Mouse (Mus musculus): ENCODE measurements around the gene Dusp9. TPM values are rescaled to one million over a fixed set of nuclear protein-coding genes. Genes with fewer than 3 reads are reported as not detected.
A peak's percentile ranks its signal among the peaks of the same experiment; 100 is the strongest.

The Dusp9 gene
- not detected in 2 replicates for total RNA-seq (2014; fragmentation: Nextera tagmentation)
- total RNA-seq (2017): 0.16 and 0.23 TPM in 2 replicates
- 0.23 and 0.24 TPM in 2 replicates for polyA plus RNA-seq (2012)

GRCm38 (mm10) chrX:73639255-73639675 is at the start of gene Dusp9:
TSS of gene Dusp9 (plus strand) at chrX:73639419.
- no peak within 1 kb of the TSS; the same call in 1 of the 2 replicates for H3K4me3 ChIP-seq (ENCODE audit: low read depth, low read length)
- no peak for ATAC-seq (ENCODE audit: extremely low read depth, insufficient number of reproducible peaks, low FRiP score, poor library complexity, severe bottlenecking)
- H3K9me3 ChIP-seq (replicated peaks): no peaks in the 10 kb centered on the region
- no peaks in the 10 kb centered on the region for H3K4me1 ChIP-seq (ENCODE audit: insufficient read depth, low read depth, low read length)
- TF ChIP-seq CTCF (IDR thresholded peaks at IDR 0.05; ENCODE audit: low read depth, low read length): no peak
- no peak for TF ChIP-seq POLR2AphosphoS5 (IDR thresholded peaks at IDR 0.05; ENCODE audit: insufficient replicate concordance, low read depth, low read length)
- TF ChIP-seq TAL1 (conservative IDR thresholded peaks at IDR 0.05; ENCODE audit: low read depth, low read length): no peak
- TF ChIP-seq GATA2 (IDR thresholded peaks at IDR 0.05; ENCODE audit: borderline replicate concordance, low read depth, low read length): no peak
- TF ChIP-seq GATA1 (IDR thresholded peaks at IDR 0.05; ENCODE audit: borderline replicate concordance, low read length): no peak
- DNase-seq (ENCODE audit: low spot score): peak; percentile 3
- H3K36me3 ChIP-seq (replicated peaks): no peaks in the 10 kb centered on the region
- peaks cover 18% of the 10 kb centered on the region; the same call in 1 of the 2 replicates for H3K27me3 ChIP-seq (ENCODE audit: insufficient read depth, low read length)

- Histone ChIP-seq H3K4me1 (ENCODE audit: insufficient read depth, low read depth, low read length) (0 out of 2 replicates have a peak, but pooled peaks cover 2% of the 10 kb centered on the region), H3K9me3 (replicated peaks) (no peaks in the 10 kb centered on the region), H3K27me3 (ENCODE audit: insufficient read depth, low read length) (no peaks in the 10 kb centered on the region), H3K36me3 (replicated peaks) (no peaks in the 10 kb centered on the region), H3K4me3 (ENCODE audit: low read depth, low read length) (no peak overlapping the region)
- no peak for ATAC-seq (ENCODE audit: extremely low read depth, insufficient number of reproducible peaks, low FRiP score, poor library complexity, severe bottlenecking)
- TF ChIP-seq GATA2 (IDR thresholded peaks at IDR 0.05; ENCODE audit: borderline replicate concordance, low read depth, low read length) (no peak), POLR2AphosphoS5 (IDR thresholded peaks at IDR 0.05; ENCODE audit: insufficient replicate concordance, low read depth, low read length) (no peak), TAL1 (conservative IDR thresholded peaks at IDR 0.05; ENCODE audit: low read depth, low read length) (no peak), GATA1 (IDR thresholded peaks at IDR 0.05; ENCODE audit: borderline replicate concordance, low read length) (no peak), CTCF (IDR thresholded peaks at IDR 0.05; ENCODE audit: low read depth, low read length) (no peak)
- DNase-seq (ENCODE audit: low spot score): peak; percentile 19
These were observed 46.0 kb upstream of the Dusp9 start for GRCm38 (mm10) chrX:73593212-73593611.

DNA sequence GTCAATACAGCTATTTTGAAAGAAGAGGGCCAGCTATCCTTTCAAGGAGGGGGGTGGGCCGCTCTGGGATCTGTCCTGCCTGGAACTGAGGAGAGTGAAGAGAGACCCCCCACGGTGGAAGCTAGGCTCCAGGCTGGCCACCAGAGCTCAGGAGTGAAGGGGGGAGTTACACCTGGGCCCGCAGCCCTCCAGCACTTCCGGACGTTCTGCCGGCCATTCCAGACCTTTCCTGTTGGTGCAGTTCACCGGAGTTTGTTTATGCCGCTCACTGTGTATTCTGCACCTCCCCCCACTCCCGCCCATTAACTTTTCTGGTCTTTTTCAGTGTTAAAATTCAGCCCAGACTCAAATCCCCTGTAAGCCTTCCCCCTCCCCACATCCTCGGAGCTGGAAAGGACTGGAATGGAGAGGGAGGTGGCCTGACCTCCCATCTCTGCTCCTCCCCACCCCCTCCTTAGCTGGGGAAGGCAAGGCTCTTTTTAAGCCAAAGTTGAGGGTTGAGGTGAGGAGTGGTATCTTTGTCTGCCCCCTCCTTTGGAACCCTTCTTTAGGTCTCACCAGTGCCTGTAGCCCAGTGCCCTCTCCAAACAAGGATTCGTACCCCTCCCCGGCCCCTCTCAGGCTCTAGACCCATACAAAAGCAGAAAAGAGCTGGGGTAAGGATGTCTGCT is 44.6 kb upstream of the Dusp9 start:
- Histone ChIP-seq H3K27me3 (ENCODE audit: insufficient read depth, low read length) (no peaks in the 10 kb centered on the region), H3K4me1 (ENCODE audit: insufficient read depth, low read depth, low read length) (0 out of 2 replicates have a peak, but pooled peaks cover 2% of the 10 kb centered on the region), H3K9me3 (replicated peaks) (no peaks in the 10 kb centered on the region), H3K4me3 (ENCODE audit: low read depth, low read length) (no peak overlapping the region), H3K36me3 (replicated peaks) (no peaks in the 10 kb centered on the region)
- ATAC-seq (ENCODE audit: extremely low read depth, insufficient number of reproducible peaks, low FRiP score, poor library complexity, severe bottlenecking) (no peak), DNase-seq (ENCODE audit: low spot score) (no peak)
- TF ChIP-seq GATA1 (IDR thresholded peaks at IDR 0.05; ENCODE audit: borderline replicate concordance, low read length) (no peak), CTCF (IDR thresholded peaks at IDR 0.05; ENCODE audit: low read depth, low read length) (no peak)

GRCm38 (mm10) chrX:73595297-73595938 is 43.8 kb upstream of the Dusp9 start:
- DNase-seq (ENCODE audit: low spot score) (no peak), ATAC-seq (ENCODE audit: extremely low read depth, insufficient number of reproducible peaks, low FRiP score, poor library complexity, severe bottlenecking) (no peak)
- Histone ChIP-seq H3K36me3 (replicated peaks) (no peaks in the 10 kb centered on the region), H3K9me3 (replicated peaks) (no peaks in the 10 kb centered on the region), H3K4me3 (ENCODE audit: low read depth, low read length) (no peak overlapping the region), H3K27me3 (ENCODE audit: insufficient read depth, low read length) (no peaks in the 10 kb centered on the region), H3K4me1 (ENCODE audit: insufficient read depth, low read depth, low read length) (0 out of 2 replicates have a peak, but pooled peaks cover 2% of the 10 kb centered on the region)
- no peak for TF ChIP-seq GATA1 (IDR thresholded peaks at IDR 0.05; ENCODE audit: borderline replicate concordance, low read length)
- no peak for TF ChIP-seq GATA2 (IDR thresholded peaks at IDR 0.05; ENCODE audit: borderline replicate concordance, low read depth, low read length)

DNA sequence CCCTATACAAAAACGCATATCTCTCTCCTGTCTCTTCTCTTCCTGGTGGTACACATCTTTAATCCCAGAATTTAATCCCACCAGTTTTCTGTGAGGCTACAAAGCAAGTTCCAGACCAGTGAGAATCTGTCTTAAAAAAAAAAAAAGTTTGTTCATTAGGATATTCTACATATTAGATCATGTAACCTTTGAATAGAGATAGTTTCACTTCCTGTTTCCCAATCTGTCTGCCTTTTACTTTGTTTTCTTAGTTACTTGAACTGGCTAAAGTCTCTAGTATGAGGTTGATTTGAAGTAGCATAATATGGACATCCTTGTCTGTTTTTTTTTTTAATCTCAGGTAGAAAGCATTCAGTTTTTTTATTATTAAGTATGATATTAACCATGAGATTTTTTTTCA is 37.8 kb upstream of the Dusp9 start:
- no peaks in the 10 kb centered on the region for H3K36me3 ChIP-seq (replicated peaks)
- DNase-seq (ENCODE audit: low spot score) (no peak), ATAC-seq (ENCODE audit: extremely low read depth, insufficient number of reproducible peaks, low FRiP score, poor library complexity, severe bottlenecking) (no peak)
- H3K4me3 ChIP-seq (ENCODE audit: low read depth, low read length): no peak overlapping the region
- no peaks in the 10 kb centered on the region for H3K9me3 ChIP-seq (replicated peaks)
- TF ChIP-seq POLR2AphosphoS5 (IDR thresholded peaks at IDR 0.05; ENCODE audit: insufficient replicate concordance, low read depth, low read length): no peak
- TF ChIP-seq CTCF (IDR thresholded peaks at IDR 0.05; ENCODE audit: low read depth, low read length): no peak
- TF ChIP-seq GATA1 (IDR thresholded peaks at IDR 0.05; ENCODE audit: borderline replicate concordance, low read length): no peak
- no peak for TF ChIP-seq TAL1 (conservative IDR thresholded peaks at IDR 0.05; ENCODE audit: low read depth, low read length)
- no peak for TF ChIP-seq GATA2 (IDR thresholded peaks at IDR 0.05; ENCODE audit: borderline replicate concordance, low read depth, low read length)
- H3K4me1 ChIP-seq (ENCODE audit: insufficient read depth, low read depth, low read length): no peaks in the 10 kb centered on the region
- no peaks in the 10 kb centered on the region for H3K27me3 ChIP-seq (ENCODE audit: insufficient read depth, low read length)

DNA sequence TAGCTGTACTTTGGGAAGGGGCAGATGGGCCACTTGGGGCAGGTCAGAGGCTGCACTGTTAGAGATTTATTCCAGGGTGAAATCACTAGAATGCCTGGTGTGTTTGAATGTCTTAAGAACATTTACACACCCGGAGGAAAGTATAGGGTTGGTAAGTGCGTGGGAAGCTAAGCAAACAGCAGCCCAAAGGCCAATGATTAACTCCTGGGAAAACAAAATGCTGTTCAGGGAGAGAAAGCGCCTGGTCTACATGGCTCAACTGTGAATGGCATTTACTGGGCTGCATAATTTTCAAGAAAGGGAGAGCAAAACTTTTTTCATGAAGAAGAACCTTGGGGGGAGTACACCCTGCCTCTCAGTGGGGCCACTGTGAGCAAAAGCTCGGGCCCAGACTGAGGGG is 25.6 kb upstream of the Dusp9 start:
- no peaks in the 10 kb centered on the region for H3K36me3 ChIP-seq (replicated peaks)
- DNase-seq (ENCODE audit: low spot score) (no peak), ATAC-seq (ENCODE audit: extremely low read depth, insufficient number of reproducible peaks, low FRiP score, poor library complexity, severe bottlenecking) (no peak)
- H3K27me3 ChIP-seq (ENCODE audit: insufficient read depth, low read length): 0 out of 2 replicates have a peak, but pooled peaks cover 4% of the 10 kb centered on the region
- no peak overlapping the region for H3K4me3 ChIP-seq (ENCODE audit: low read depth, low read length)
- no peaks in the 10 kb centered on the region for H3K9me3 ChIP-seq (replicated peaks)
- H3K4me1 ChIP-seq (ENCODE audit: insufficient read depth, low read depth, low read length): no peaks in the 10 kb centered on the region
- TF ChIP-seq GATA2 (IDR thresholded peaks at IDR 0.05; ENCODE audit: borderline replicate concordance, low read depth, low read length) (no peak), POLR2AphosphoS5 (IDR thresholded peaks at IDR 0.05; ENCODE audit: insufficient replicate concordance, low read depth, low read length) (no peak), CTCF (IDR thresholded peaks at IDR 0.05; ENCODE audit: low read depth, low read length) (no peak), TAL1 (conservative IDR thresholded peaks at IDR 0.05; ENCODE audit: low read depth, low read length) (no peak), GATA1 (IDR thresholded peaks at IDR 0.05; ENCODE audit: borderline replicate concordance, low read length) (no peak)

Data from G1E (cell line).